Comparison of ENCODE assay signal across 16 mouse cellular contexts in genomic region chr11:32581031-32581430, GRCm38 (mm10). TPM values are rescaled to one million over a fixed set of nuclear protein-coding genes. Genes with fewer than 3 reads are reported as not detected.
A peak's percentile ranks its signal among the peaks of the same experiment; 100 is the strongest.
DNase-seq lines count a peak whose midpoint lies in the region; ATAC-seq and TF ChIP-seq lines count a peak whose summit lies in the region.
"Had no signal": no experiment of that assay in that cellular context is flagged by ENCODE, and none has a peak within 500 bp of the region (broad histone marks: within the 10 kb centered on the region; RNA-seq: fewer than 3 reads in every experiment).

No protein-coding gene starts in this region.

- WGBS in forebrain, embryonic 11.5 days = 48% methylated on average over 2 of the region's 2 CpGs
- 30% methylated on average over 2 of the region's 2 CpGs for WGBS in forebrain, postnatal 0 days
- WGBS in spleen, adult 2 months = 85% methylated on average over 2 of the region's 2 CpGs
- 92% methylated on average over 2 of the region's 2 CpGs for WGBS in macrophage (ENCODE audit: missing documents)

- no peak for DNase-seq in forebrain, embryonic 11.5 days (ENCODE audit: low spot score)
- DNase-seq in forebrain, postnatal 0 days = no peak
- no peak for DNase-seq in left cerebral cortex, adult 2 months (ENCODE audit: extremely low spot score in 1 of 2, low spot score in 2 of 2)
- no peak for DNase-seq in left cerebral cortex, postnatal 36 days (ENCODE audit: low spot score in 2 of 2)
- DNase-seq in spleen, adult 2 months (ENCODE audit: low read depth in 1 of 2, low spot score in 2 of 2) = no peak
- no peak for DNase-seq in spleen, adult 12 weeks (ENCODE audit: low spot score)
- no peak for DNase-seq in ovary, postnatal 36 days (ENCODE audit: low spot score)
- DNase-seq: cerebellum, adult 18-20 months; embryo, embryonic 11 days; kidney, adult 8-10 months; lung, adult 2 months had no signal

- no peak overlapping the region for H3K9ac ChIP-seq in forebrain, embryonic 11.5 days (ENCODE audit: low read length)
- no peak overlapping the region for H3K9ac ChIP-seq in forebrain, postnatal 0 days

- intact Hi-C loops in left cerebral cortex, adult 2 months (cut with DNase I) = loop anchor here (2.0 to 10.0 kb wide), 2 partner anchors 48 to 396 kb away; partner anchors contain the start of genes Efcab9 and Stk10
- intact Hi-C loops in left cerebral cortex, postnatal 36 days (cut with DNase I) = loop anchor here (10.0 kb wide), 1 partner anchor 236 kb away; the partner anchor contains the start of gene Sh3pxd2b

- peak; percentile 51; the same call in 1 of the 2 replicates for ATAC-seq in forebrain, embryonic 11.5 days (replicated peaks; ENCODE audit: low FRiP score)
- no peak for ATAC-seq in forebrain, postnatal 0 days
- ATAC-seq: forebrain, embryonic 16.5 days had no signal

- no peak overlapping the region for H3K4me3 ChIP-seq in forebrain, embryonic 11.5 days (ENCODE audit: low read depth, low read length)
- no peak overlapping the region for H3K4me3 ChIP-seq in forebrain, postnatal 0 days (ENCODE audit: low read depth, low read length)
- H3K4me3 ChIP-seq in left cerebral cortex, adult 2 months = no peak overlapping the region
- no peak overlapping the region for H3K4me3 ChIP-seq in spleen, adult 2 months (ENCODE audit: extremely low read depth, insufficient read depth, insufficient read length)
- no peak overlapping the region for H3K4me3 ChIP-seq in macrophage (ENCODE audit: inconsistent target)
- H3K4me3 ChIP-seq: limb, embryonic 10.5 days had no signal

- no peak for TF ChIP-seq CTCF in forebrain, postnatal 0 days (IDR thresholded peaks at IDR 0.05; ENCODE audit: low read depth)
- TF ChIP-seq CTCF in left cerebral cortex, adult 2 months (IDR thresholded peaks at IDR 0.05) = no peak
- TF ChIP-seq CTCF in spleen, adult 2 months (IDR thresholded peaks at IDR 0.05; ENCODE audit: extremely low read depth, insufficient read depth, insufficient read length, insufficient replicate concordance) = no peak

- no peaks in the 10 kb centered on the region for H3K9me3 ChIP-seq in forebrain, embryonic 11.5 days (ENCODE audit: control insufficient read depth, low read length)
- no peaks in the 10 kb centered on the region for H3K9me3 ChIP-seq in forebrain, postnatal 0 days (ENCODE audit: low read length)
- H3K9me3 ChIP-seq: limb, embryonic 10.5 days had no signal

- H3K27me3 ChIP-seq in forebrain, embryonic 11.5 days (ENCODE audit: control insufficient read depth, insufficient read depth, low read length) = no peaks in the 10 kb centered on the region
- no peaks in the 10 kb centered on the region for H3K27me3 ChIP-seq in forebrain, postnatal 0 days (ENCODE audit: insufficient read depth, low read length)
- H3K27me3 ChIP-seq in spleen, adult 2 months (ENCODE audit: control insufficient read depth, insufficient read depth, low read length) = no peaks in the 10 kb centered on the region

- no peaks in the 10 kb centered on the region for H3K4me1 ChIP-seq in forebrain, embryonic 11.5 days (replicated peaks; ENCODE audit: control insufficient read depth, insufficient read depth, low read length)
- H3K4me1 ChIP-seq in forebrain, postnatal 0 days (ENCODE audit: insufficient read depth) = no peaks in the 10 kb centered on the region
- peaks cover 23% of the 10 kb centered on the region for H3K4me1 ChIP-seq in spleen, adult 2 months (ENCODE audit: control insufficient read depth, insufficient read depth, insufficient read length)

- no peak overlapping the region for H3K4me2 ChIP-seq in forebrain, embryonic 11.5 days (ENCODE audit: low read depth, low read length, severe bottlenecking)
- no peak overlapping the region for H3K4me2 ChIP-seq in forebrain, postnatal 0 days (ENCODE audit: low read depth)

- no peaks in the 10 kb centered on the region for H3K79me2 ChIP-seq in macrophage (ENCODE audit: inconsistent target)

- no peaks in the 10 kb centered on the region for H3K36me3 ChIP-seq in forebrain, embryonic 11.5 days (ENCODE audit: control insufficient read depth, insufficient read depth, low read length)
- no peaks in the 10 kb centered on the region for H3K36me3 ChIP-seq in forebrain, postnatal 0 days (ENCODE audit: insufficient read depth)
- H3K36me3 ChIP-seq in spleen, adult 2 months (ENCODE audit: control insufficient read depth, insufficient read depth, low read length) = peaks cover 28% of the 10 kb centered on the region
- no peaks in the 10 kb centered on the region for H3K36me3 ChIP-seq in macrophage (ENCODE audit: inconsistent target)
- H3K36me3 ChIP-seq: limb, embryonic 10.5 days had no signal

- no peak for TF ChIP-seq POLR2A in spleen, adult 2 months (IDR thresholded peaks at IDR 0.05; ENCODE audit: low read depth, low read length)

- no peak overlapping the region for H3K27ac ChIP-seq in forebrain, embryonic 11.5 days (ENCODE audit: low read depth, low read length)
- no peak overlapping the region for H3K27ac ChIP-seq in forebrain, postnatal 0 days (ENCODE audit: low read depth, low read length)
- peak overlapping the region; percentile 24; the same call in 1 of the 2 replicates for H3K27ac ChIP-seq in left cerebral cortex, adult 2 months
- H3K27ac ChIP-seq in spleen, adult 2 months (ENCODE audit: insufficient read depth, low read length) = peak overlapping the region; percentile 41; the same call in 1 of the 2 replicates
- H3K27ac ChIP-seq in macrophage = peak overlapping the region; percentile 24; the same call in 1 of the 2 replicates
- H3K27ac ChIP-seq: limb, embryonic 10.5 days had no signal

RNA-seq across cellular contexts. Expression of gene Stk10, which starts 47.9 kb away (rescaled TPM):
- 1.4 and 1.8 TPM in 2 replicates for polyA plus RNA-seq in forebrain, embryonic 11.5 days (2014; fragmentation: Nextera tagmentation; extraction: Ambion mirVana)
- total RNA-seq in forebrain, postnatal 0 days (2014; rRNA removed) = 2.0 and 2.3 TPM in 2 replicates
- polyA plus RNA-seq in forebrain, postnatal 0 days (2015; fragmentation: Nextera tagmentation; extraction: Ambion mirVana) = 0.90 and 0.97 TPM in 2 replicates
- total RNA-seq in left cerebral cortex, adult 2 months (2021) = 1 to 10 TPM; 6.7 to 8.7 TPM
- total RNA-seq in left cerebral cortex, postnatal 36 days (2021) = 1 to 10 TPM; 6.7 to 8.7 TPM
- 82.8 and 87.0 TPM in 2 replicates for polyA plus RNA-seq in spleen, adult 2 months (2012; rRNA removed)
- total RNA-seq in macrophage (2018; cell fraction: chromatin; rRNA removed) = 100 to 1,000 TPM in 1 of 26 experiments, 10 to 100 TPM in 24, 1 to 10 TPM in 1; 6.6 to 115 (median 23.7) TPM
- 10 to 100 TPM in 24 of 26 experiments, 1 to 10 TPM in 2; 9.2 to 19.3 (median 16.1) TPM for total RNA-seq in macrophage (2018; cell fraction: cytosol; rRNA removed)
- 10 to 100 TPM in 25 of 26 experiments, 1 to 10 TPM in 1; 9.8 to 41.0 (median 20.4) TPM for total RNA-seq in macrophage (2018; cell fraction: nucleus; rRNA removed)
- polyA plus RNA-seq in macrophage (2018) = 15.5 to 19.3 TPM (median 18.5 TPM) in 3 replicates

RNA-seq across cellular contexts. Expression of gene Efcab9, which starts 49.1 kb away (rescaled TPM):
- 0.29 TPM in 1 of 2 replicates, not detected in the other for polyA plus RNA-seq in forebrain, embryonic 11.5 days (2014; fragmentation: Nextera tagmentation; extraction: Ambion mirVana)
- not detected in 2 replicates for total RNA-seq in forebrain, postnatal 0 days (2014; rRNA removed)
- polyA plus RNA-seq in forebrain, postnatal 0 days (2015; fragmentation: Nextera tagmentation; extraction: Ambion mirVana) = 0.22 TPM in 1 of 2 replicates, not detected in the other
- 1 to 10 TPM in 1 of 2 experiments, under 1 TPM in 1; 0.75 to 1.4 TPM for total RNA-seq in left cerebral cortex, adult 2 months (2021)
- total RNA-seq in left cerebral cortex, postnatal 36 days (2021) = 1 to 10 TPM in 1 of 2 experiments, under 1 TPM in 1; 0.63 to 1.8 TPM
- 0.16 and 0.54 TPM in 2 replicates for polyA plus RNA-seq in spleen, adult 2 months (2012; rRNA removed)
- total RNA-seq in macrophage (2018; cell fraction: chromatin; rRNA removed) = not detected
- total RNA-seq in macrophage (2018; cell fraction: cytosol; rRNA removed) = under 1 TPM in 5 of 26 experiments, not detected in 21; 0.22 to 0.54 (median 0.29) TPM
- total RNA-seq in macrophage (2018; cell fraction: nucleus; rRNA removed) = 1 to 10 TPM in 1 of 26 experiments, not detected in 25; 1.3 TPM
- polyA plus RNA-seq in macrophage (2018) = not detected in 3 replicates
- total RNA-seq: granulocyte monocyte progenitor cell, adult 5-6 weeks; liver, adult 2 months had no signal
- polyA plus RNA-seq: forebrain, embryonic 16.5 days; liver, adult 2 months; lung, adult 2 months had no signal

Comparison
In these comparisons a context has a peak if more than half of its experiments do, and no peak if none do; other contexts are left out.
1. H3K27ac ChIP-seq: peak in left cerebral cortex, adult 2 months (single experiment), spleen, adult 2 months (single experiment) and macrophage (single experiment); none in forebrain, embryonic 11.5 days (single experiment) and forebrain, postnatal 0 days (single experiment).